Mouse (Mus musculus) right cerebral cortex, postnatal 4 days (tissue): ENCODE data around the gene Gm21992.

Source experiments
- DNase-seq: peaks from one replicate; pipeline ENCODE4 v3.0.0-alpha.2; 2022

The Gm21992 gene

DNA sequence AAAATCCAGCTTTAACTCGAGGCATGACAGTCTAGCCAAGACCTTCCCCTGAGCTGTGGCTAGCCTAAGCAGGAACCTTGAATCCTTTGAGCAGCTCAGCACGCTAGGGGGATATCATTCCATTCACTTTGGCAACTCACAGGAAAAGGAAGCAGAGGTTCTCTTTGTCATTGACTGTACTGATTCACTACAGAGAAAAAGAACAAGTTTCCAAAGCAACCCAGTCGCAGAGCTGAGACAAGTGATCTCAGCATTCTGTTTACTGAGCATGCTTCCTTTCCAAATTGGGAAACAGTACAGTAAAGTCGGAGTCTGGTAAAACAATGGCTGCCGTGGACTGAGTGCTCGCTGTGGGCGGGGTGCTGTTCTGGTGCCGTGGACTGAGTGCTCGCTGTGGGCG is 102.6 kb downstream of the Gm21992 start:
- no peak for DNase-seq

DNA sequence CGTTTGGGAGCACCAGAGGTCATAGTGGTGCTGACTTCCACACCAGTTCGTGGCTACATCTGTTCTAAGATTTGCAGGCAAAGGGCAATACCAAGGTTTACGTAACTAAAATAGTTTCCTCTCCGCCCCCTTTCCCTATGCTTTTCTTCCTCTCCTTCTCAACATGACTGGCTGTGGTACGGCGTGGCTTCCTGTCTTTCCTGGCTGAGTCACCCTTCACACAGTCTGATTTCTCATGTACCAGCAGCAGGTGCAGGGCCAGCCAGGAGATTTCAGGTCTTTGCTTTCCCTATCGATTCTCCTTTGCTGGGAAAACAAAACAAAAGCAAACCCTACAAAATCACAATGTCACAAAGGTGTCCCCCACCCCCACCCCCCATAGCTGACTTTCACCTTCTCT is 110.2 kb downstream of the Gm21992 start:
- no peak for DNase-seq

DNA sequence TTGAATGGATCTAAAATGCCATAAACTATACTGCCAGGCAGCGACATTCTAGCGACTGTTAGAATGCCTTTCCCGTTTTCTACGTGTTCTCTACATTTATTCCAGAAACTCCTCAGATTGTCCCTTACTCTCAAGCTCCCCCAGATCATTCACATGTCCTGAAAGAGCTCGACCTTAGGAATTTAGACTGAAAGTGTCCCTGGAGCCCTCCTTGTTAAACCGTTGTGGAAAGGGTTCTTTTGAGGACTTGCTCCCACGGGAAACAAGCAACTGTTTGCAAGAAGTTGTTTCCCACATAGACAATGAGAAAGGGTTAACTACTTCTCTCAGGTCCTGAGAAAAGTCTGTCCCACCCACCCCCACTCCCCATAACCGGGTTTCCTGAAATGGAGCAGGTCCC is 110.8 kb downstream of the Gm21992 start:
- no peak for DNase-seq

DNA sequence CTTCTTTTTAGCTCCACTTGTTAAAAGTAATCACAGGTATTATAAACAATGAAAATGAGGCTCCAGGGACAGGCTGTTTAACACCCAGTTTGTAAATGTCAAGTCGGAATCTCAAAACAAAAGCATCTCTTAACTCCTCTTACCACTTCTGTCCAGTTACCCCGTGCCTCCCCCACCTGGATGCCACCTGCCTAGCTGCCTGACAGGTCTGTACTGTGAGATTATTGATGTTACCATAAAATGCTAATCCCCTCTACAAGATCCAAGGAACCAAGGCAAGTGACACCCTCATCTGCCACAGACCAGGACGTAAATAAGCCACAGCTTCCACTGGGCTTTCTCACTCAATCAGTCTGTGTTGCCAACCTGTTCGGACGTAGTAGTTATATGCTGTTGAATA is 111.6 kb downstream of the Gm21992 start:
- DNase-seq: no peak

DNA sequence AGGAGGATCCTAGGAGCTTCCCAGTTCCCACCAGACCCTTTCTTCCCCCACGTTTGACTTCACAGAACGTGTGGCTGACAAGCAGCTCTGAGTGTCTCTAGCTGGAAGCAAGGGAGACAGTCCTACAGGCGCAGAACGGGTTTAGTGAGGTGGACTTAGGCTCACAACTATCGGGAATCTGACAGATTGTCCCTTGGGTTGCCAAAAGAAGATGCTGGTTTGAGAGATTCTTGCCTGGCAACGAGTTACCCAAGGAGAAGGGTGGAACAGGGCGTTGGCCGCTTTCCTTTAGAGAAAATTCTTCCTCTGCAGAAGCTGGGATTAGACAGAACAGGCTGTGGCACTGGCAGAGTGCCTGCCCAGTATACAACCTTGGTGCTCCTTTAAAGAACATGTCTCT is 112.6 kb downstream of the Gm21992 start:
- DNase-seq: peak; percentile 32

DNA sequence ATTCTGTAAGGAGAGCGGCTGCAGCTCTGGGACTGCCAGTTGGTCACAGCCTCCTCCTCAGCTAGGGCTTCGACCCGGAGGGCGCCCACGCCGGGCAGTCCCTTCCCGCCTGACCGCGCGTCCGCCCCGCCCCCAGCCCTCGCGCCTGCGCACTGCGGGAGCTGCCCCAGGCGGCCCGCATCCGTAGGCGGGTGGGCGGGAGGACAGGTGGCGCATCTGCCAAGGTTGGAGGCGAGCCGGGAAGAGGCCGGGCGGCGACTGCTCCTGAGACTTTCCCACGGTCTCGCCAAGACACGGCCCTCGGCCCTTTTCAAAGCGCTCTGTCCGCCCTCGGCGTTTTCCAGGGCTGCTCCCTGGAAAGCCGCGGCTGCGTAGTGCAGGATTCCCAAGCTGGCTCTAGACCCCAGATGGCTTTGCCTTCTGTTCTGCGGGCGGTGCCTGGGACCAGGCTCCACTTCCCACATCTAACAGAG is 113.2 kb downstream of the Gm21992 start, which contains the start of gene Gm960:
Gene Gm960 (minus strand): TSS at position 464 of the 473 bp plus-strand sequence.
- peak; percentile 90 for DNase-seq

DNA sequence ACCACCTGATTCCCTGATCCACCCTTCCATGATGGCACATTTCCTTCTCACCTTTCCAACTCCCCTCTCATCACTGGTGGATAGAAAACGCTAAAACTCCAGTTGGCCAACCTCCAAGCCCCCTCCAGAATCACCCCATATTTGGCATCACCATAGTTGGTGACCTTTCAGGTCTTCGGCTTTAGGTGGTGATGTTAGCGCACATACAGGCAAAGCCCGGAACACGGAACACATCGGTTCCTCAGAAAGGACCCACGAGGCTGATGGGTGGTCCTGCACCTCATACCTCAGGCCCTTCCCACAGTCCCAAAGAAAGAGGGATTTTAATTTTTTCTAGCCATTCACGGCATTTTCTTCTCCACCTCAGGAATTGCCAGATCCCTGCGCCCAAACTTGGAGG is 113.7 kb downstream of the Gm21992 start:
- DNase-seq: no peak

DNA sequence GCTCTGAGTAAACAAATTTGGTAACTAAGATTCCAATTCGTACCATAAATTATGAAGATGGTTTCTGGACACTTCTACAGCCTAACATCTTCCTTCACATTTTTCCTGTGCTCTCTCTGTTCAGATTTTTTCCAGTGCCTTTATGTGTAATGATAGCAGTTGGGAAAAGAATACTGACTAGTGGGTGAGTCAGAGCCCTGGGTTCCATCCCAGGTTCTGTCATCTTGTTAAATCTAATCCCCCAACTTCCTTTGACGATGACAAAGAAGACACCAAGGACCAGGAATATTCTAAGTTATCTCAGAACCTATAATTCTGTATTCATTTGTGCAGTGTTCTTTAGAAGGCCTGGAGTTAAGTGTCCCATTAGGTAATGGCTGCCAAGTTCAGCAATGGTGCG is 114.3 kb downstream of the Gm21992 start:
- DNase-seq: no peak

DNA sequence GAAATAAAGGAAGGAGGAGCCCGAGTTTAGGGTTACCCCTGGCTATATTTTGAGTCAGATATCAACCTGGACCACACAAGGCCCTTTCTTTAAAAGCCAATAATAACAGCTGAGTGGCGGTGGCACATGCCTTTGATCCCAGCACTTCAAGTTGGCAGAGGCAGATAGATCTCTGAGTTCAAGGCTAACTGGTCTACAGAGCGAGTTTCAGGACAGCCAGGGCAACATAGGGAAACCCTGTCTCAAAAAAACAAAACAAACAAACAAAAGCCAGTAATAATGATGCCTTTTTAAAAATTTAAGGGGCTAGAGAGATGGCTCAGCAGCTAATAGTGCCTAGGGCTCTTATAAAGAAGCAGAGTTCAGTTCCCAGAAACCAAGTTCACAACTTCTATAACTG is 117.1 kb downstream of the Gm21992 start:
- DNase-seq: no peak
